In genomic region chr4:33077161-33077560, GRCm38 (mm10) we compare ENCODE assay signal across 33 mouse cellular contexts. TPM values are rescaled to one million over a fixed set of nuclear protein-coding genes. Genes with fewer than 3 reads are reported as not detected.
DNase-seq lines count a peak whose midpoint lies in the region; ATAC-seq and TF ChIP-seq lines count a peak whose summit lies in the region.
"Had no signal": no experiment of that assay in that cellular context is flagged by ENCODE, and none has a peak within 500 bp of the region (broad histone marks: within the 10 kb centered on the region; RNA-seq: fewer than 3 reads in every experiment).

No protein-coding gene starts in this region.

- H3K9me3 ChIP-seq in forebrain, embryonic 10.5 days = no peaks in the 10 kb centered on the region
- H3K9me3 ChIP-seq in liver, postnatal 0 days (ENCODE audit: low read length) = no peaks in the 10 kb centered on the region
- H3K9me3 ChIP-seq: forebrain, embryonic 12.5 days; hindbrain, embryonic 10.5 days; hindbrain, embryonic 15.5 days; limb, embryonic 10.5 days; limb, embryonic 15.5 days; neural tube, embryonic 15.5 days had no signal

- ATAC-seq in liver, postnatal 0 days = no peak
- ATAC-seq: forebrain, postnatal 0 days; intestine, embryonic 16.5 days had no signal

- no peak for TF ChIP-seq CTCF in spleen, adult 2 months (IDR thresholded peaks at IDR 0.05; ENCODE audit: extremely low read depth, insufficient read depth, insufficient read length, insufficient replicate concordance)
- no peak for TF ChIP-seq CTCF in liver, postnatal 0 days (IDR thresholded peaks at IDR 0.05; ENCODE audit: low read depth)

- peak in 1 of 2 experiments; percentile 14 for DNase-seq in spleen, adult 2 months (ENCODE audit: low read depth in 1 of 2, low spot score in 2 of 2)
- no peak for DNase-seq in spleen, postnatal 10 days (ENCODE audit: low spot score in 2 of 2)
- DNase-seq in CD4-positive helper T cell, adult 2 months (ENCODE audit: low read depth, low spot score) = peak; percentile 57
- DNase-seq in CD4-positive, CD25-positive, alpha-beta regulatory T cell, adult 2 months (ENCODE audit: low read depth, low spot score) = peak; percentile 74
- peak; percentile 62 for DNase-seq in T-cell, adult 2 months (ENCODE audit: low spot score)
- DNase-seq in forebrain, embryonic 10.5 days (ENCODE audit: extremely low spot score, low spot score) = no peak
- no peak for DNase-seq in liver, postnatal 0 days
- DNase-seq in frontal cortex, postnatal 10 days (ENCODE audit: low spot score in 2 of 2) = no peak
- DNase-seq: adrenal gland, postnatal 10 days; B cell, adult 2 months; cerebellum, adult 11 months; cerebellum, adult 9-11 months; embryo, embryonic 11 days; forebrain, postnatal 0 days; gastrocnemius, postnatal 10 days; heart, postnatal 14 days; kidney, postnatal 10 days; lung, embryonic 14.5 days; lung, postnatal 14 days; midbrain, embryonic 14.5 days; right cerebral cortex, postnatal 25 days had no signal

- no peaks in the 10 kb centered on the region for H3K36me3 ChIP-seq in spleen, adult 2 months (ENCODE audit: control insufficient read depth, insufficient read depth, low read length)
- H3K36me3 ChIP-seq in forebrain, embryonic 10.5 days (replicated peaks) = no peaks in the 10 kb centered on the region
- H3K36me3 ChIP-seq in liver, postnatal 0 days (replicated peaks; ENCODE audit: insufficient read depth, low read length) = no peaks in the 10 kb centered on the region
- H3K36me3 ChIP-seq: forebrain, embryonic 12.5 days; hindbrain, embryonic 10.5 days; hindbrain, embryonic 15.5 days; limb, embryonic 10.5 days; limb, embryonic 15.5 days; neural tube, embryonic 15.5 days had no signal

- H3K4me3 ChIP-seq in spleen, adult 2 months (ENCODE audit: extremely low read depth, insufficient read depth, insufficient read length) = no peak overlapping the region; the same call in 1 of the 2 replicates
- no peak overlapping the region for H3K4me3 ChIP-seq in forebrain, embryonic 10.5 days
- no peak overlapping the region for H3K4me3 ChIP-seq in liver, postnatal 0 days (ENCODE audit: low read depth, low read length)
- H3K4me3 ChIP-seq: erythroblast, embryonic 14.5 days; forebrain, embryonic 12.5 days; hindbrain, embryonic 10.5 days; hindbrain, embryonic 15.5 days; limb, embryonic 10.5 days; limb, embryonic 15.5 days; neural tube, embryonic 15.5 days had no signal

- WGBS in spleen, adult 2 months = 80% methylated on average over 11 of the region's 11 CpGs
- 87% methylated on average over 11 of the region's 11 CpGs for WGBS in forebrain, embryonic 10.5 days
- WGBS in liver, postnatal 0 days (ENCODE audit: insufficient replicate concordance) = 79% methylated on average over 11 of the region's 11 CpGs

- H3K4me2 ChIP-seq in liver, postnatal 0 days (ENCODE audit: low read depth, low read length) = no peak overlapping the region
- H3K4me2 ChIP-seq: forebrain, embryonic 12.5 days; hindbrain, embryonic 15.5 days; limb, embryonic 15.5 days; lung, embryonic 14.5 days; neural tube, embryonic 15.5 days had no signal

- TF ChIP-seq POLR2A in spleen, adult 2 months (IDR thresholded peaks at IDR 0.05; ENCODE audit: low read depth, low read length) = no peak

- peak overlapping the region; percentile 49 for H3K27ac ChIP-seq in spleen, adult 2 months (ENCODE audit: insufficient read depth, low read length)
- no peak overlapping the region for H3K27ac ChIP-seq in forebrain, embryonic 10.5 days
- no peak overlapping the region for H3K27ac ChIP-seq in liver, postnatal 0 days (ENCODE audit: low read depth)
- H3K27ac ChIP-seq: forebrain, embryonic 12.5 days; hindbrain, embryonic 10.5 days; hindbrain, embryonic 15.5 days; limb, embryonic 10.5 days; limb, embryonic 15.5 days; liver, embryonic 14.5 days; neural tube, embryonic 15.5 days; stomach, postnatal 0 days had no signal

- no peaks in the 10 kb centered on the region for H3K27me3 ChIP-seq in spleen, adult 2 months (ENCODE audit: control insufficient read depth, insufficient read depth, low read length)
- no peaks in the 10 kb centered on the region for H3K27me3 ChIP-seq in forebrain, embryonic 10.5 days (ENCODE audit: poor library complexity, severe bottlenecking)
- no peaks in the 10 kb centered on the region for H3K27me3 ChIP-seq in liver, postnatal 0 days (ENCODE audit: insufficient read depth, low read length)
- H3K27me3 ChIP-seq: hindbrain, embryonic 15.5 days; limb, embryonic 15.5 days; neural tube, embryonic 15.5 days had no signal

- H3K4me1 ChIP-seq in spleen, adult 2 months (ENCODE audit: control insufficient read depth, insufficient read depth, insufficient read length) = peaks cover 12% of the 10 kb centered on the region; the same call in 1 of the 2 replicates
- H3K4me1 ChIP-seq in forebrain, embryonic 10.5 days = peaks cover 13% of the 10 kb centered on the region
- H3K4me1 ChIP-seq in liver, postnatal 0 days (ENCODE audit: insufficient read depth) = no peaks in the 10 kb centered on the region
- H3K4me1 ChIP-seq: hindbrain, embryonic 15.5 days; limb, embryonic 15.5 days; neural tube, embryonic 15.5 days had no signal

- H3K9ac ChIP-seq in liver, postnatal 0 days (replicated peaks) = no peak overlapping the region
- H3K9ac ChIP-seq: forebrain, embryonic 12.5 days; forebrain, postnatal 0 days; hindbrain, embryonic 15.5 days; limb, embryonic 15.5 days; liver, embryonic 14.5 days; lung, embryonic 14.5 days; neural tube, embryonic 15.5 days had no signal

- TF ChIP-seq EP300 in liver, postnatal 0 days (IDR thresholded peaks at IDR 0.05; ENCODE audit: low read depth) = no peak

RNA-seq across cellular contexts. Expression of gene Gabrr2, which starts 14.4 kb away (rescaled TPM):
- 3.2 and 4.2 TPM in 2 replicates for polyA plus RNA-seq in spleen, adult 2 months (2012; rRNA removed)
- 0.16 and 0.61 TPM in 2 replicates for polyA plus RNA-seq in forebrain, embryonic 10.5 days (2016; fragmentation: Nextera tagmentation; extraction: Ambion mirVana)
- polyA plus RNA-seq in liver, postnatal 0 days (2015; fragmentation: Nextera tagmentation; extraction: Ambion mirVana) = 0.06 TPM in 1 of 2 replicates, not detected in the other
- polyA plus RNA-seq: erythroblast, embryonic 14.5 days; forebrain, postnatal 0 days had no signal

RNA-seq across cellular contexts. Expression of gene Ube2j1, which starts 45.9 kb away (rescaled TPM):
- polyA plus RNA-seq in spleen, adult 2 months (2012; rRNA removed) = 15.0 and 16.3 TPM in 2 replicates
- polyA plus RNA-seq in forebrain, embryonic 10.5 days (2016; fragmentation: Nextera tagmentation; extraction: Ambion mirVana) = 46.1 and 46.8 TPM in 2 replicates
- 22.4 and 23.2 TPM in 2 replicates for polyA plus RNA-seq in liver, postnatal 0 days (2015; fragmentation: Nextera tagmentation; extraction: Ambion mirVana)

RNA-seq across cellular contexts. Expression of gene Gabrr1, which starts 55.2 kb away (rescaled TPM):
- polyA plus RNA-seq in spleen, adult 2 months (2012; rRNA removed) = not detected in 2 replicates
- polyA plus RNA-seq in forebrain, embryonic 10.5 days (2016; fragmentation: Nextera tagmentation; extraction: Ambion mirVana) = 0.09 TPM in 1 of 2 replicates, not detected in the other
- polyA plus RNA-seq in liver, postnatal 0 days (2015; fragmentation: Nextera tagmentation; extraction: Ambion mirVana) = not detected in 2 replicates
- polyA plus RNA-seq: embryonic facial prominence, embryonic 14.5 days; intestine, embryonic 16.5 days; limb, embryonic 10.5 days; lung, embryonic 14.5 days; stomach, postnatal 0 days; urinary bladder, adult 2 months had no signal

Comparison
In these comparisons a context has a peak if more than half of its experiments do, and no peak if none do; other contexts are left out.
1. DNase-seq: peak in CD4-positive helper T cell, adult 2 months (single experiment), CD4-positive, CD25-positive, alpha-beta regulatory T cell, adult 2 months (single experiment) and T-cell, adult 2 months (single experiment); none in spleen, postnatal 10 days (0 of 2), forebrain, embryonic 10.5 days (single experiment), liver, postnatal 0 days (single experiment) and frontal cortex, postnatal 10 days (0 of 2).